Comparison of ENCODE assay signal across 31 mouse cellular contexts in the genomic region with DNA sequence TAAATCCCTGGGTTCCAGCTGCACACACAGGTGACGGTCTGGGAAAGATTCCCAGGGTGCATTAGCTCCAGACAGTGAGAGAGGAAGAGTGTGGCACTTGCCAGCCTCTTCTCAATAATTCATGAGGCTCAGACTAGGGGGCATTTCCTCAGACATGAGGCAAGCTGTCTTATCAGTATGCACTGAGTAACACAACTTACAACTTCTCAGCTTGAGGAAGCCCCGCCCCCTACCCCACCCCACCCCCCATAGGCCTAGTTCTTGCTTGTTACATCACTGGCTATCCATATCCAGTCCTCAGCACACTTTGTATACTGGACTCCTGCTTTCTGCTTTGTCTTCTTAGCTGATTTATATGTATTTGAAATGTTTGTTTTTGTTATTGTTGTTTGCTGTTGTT. TPM values are rescaled to one million over a fixed set of nuclear protein-coding genes. Genes with fewer than 3 reads are reported as not detected.
DNase-seq lines count a peak whose midpoint lies in the region; ATAC-seq and TF ChIP-seq lines count a peak whose summit lies in the region.
"Had no signal": no experiment of that assay in that cellular context is flagged by ENCODE, and none has a peak within 500 bp of the region (broad histone marks: within the 10 kb centered on the region; RNA-seq: fewer than 3 reads in every experiment).

No protein-coding gene starts in this region.

- DNase-seq in liver = peak; percentile 74
- no peak for DNase-seq in liver, postnatal 0 days
- no peak for DNase-seq in lung, postnatal 0 days (ENCODE audit: low spot score)
- DNase-seq: adrenal gland, adult 8-10 months; adrenal gland, postnatal 25 days; B cell, adult 2 months; cerebellum, adult 11-12 months; cerebellum, adult 8-10 months; cerebellum, postnatal 10 days; cerebellum, postnatal 36 days; embryo, embryonic 11 days; forebrain, postnatal 0 days; gastrocnemius, adult 2 months; gastrocnemius, postnatal 14 days; heart, adult 11 months; heart, postnatal 10 days; heart, postnatal 36 days had no signal

- H3K4me2 ChIP-seq in liver, postnatal 0 days (ENCODE audit: low read depth, low read length) = no peak overlapping the region
- peak overlapping the region; percentile 39 for H3K4me2 ChIP-seq in liver, embryonic 12.5 days
- no peak overlapping the region for H3K4me2 ChIP-seq in liver, embryonic 15.5 days
- no peak overlapping the region for H3K4me2 ChIP-seq in lung, postnatal 0 days (replicated peaks; ENCODE audit: low read depth, low read length)
- H3K4me2 ChIP-seq: embryonic facial prominence, embryonic 13.5 days; heart, embryonic 12.5 days; heart, embryonic 15.5 days; hindbrain, embryonic 13.5 days had no signal

- peaks cover 32% of the 10 kb centered on the region for H3K4me1 ChIP-seq in liver, postnatal 0 days (ENCODE audit: insufficient read depth)
- H3K4me1 ChIP-seq in liver, embryonic 12.5 days = peaks cover 56% of the 10 kb centered on the region
- H3K4me1 ChIP-seq in liver, embryonic 15.5 days (replicated peaks) = peaks cover 57% of the 10 kb centered on the region
- H3K4me1 ChIP-seq in lung, postnatal 0 days (ENCODE audit: insufficient read depth, low read depth, low read length) = 0 out of 2 replicates have a peak, but pooled peaks cover 4% of the 10 kb centered on the region

- no peak overlapping the region for H3K9ac ChIP-seq in liver, postnatal 0 days (replicated peaks)
- no peak overlapping the region for H3K9ac ChIP-seq in liver, embryonic 12.5 days
- H3K9ac ChIP-seq in liver, embryonic 15.5 days = no peak overlapping the region
- no peak overlapping the region for H3K9ac ChIP-seq in lung, postnatal 0 days (replicated peaks; ENCODE audit: low read depth)
- H3K9ac ChIP-seq: embryonic facial prominence, embryonic 13.5 days; forebrain, postnatal 0 days; heart, embryonic 12.5 days; heart, embryonic 15.5 days; hindbrain, embryonic 13.5 days had no signal

- H3K4me3 ChIP-seq in liver, postnatal 0 days (ENCODE audit: low read depth, low read length) = no peak overlapping the region
- H3K4me3 ChIP-seq in liver, embryonic 12.5 days = no peak overlapping the region
- H3K4me3 ChIP-seq in liver, embryonic 15.5 days (replicated peaks) = no peak overlapping the region
- H3K4me3 ChIP-seq in lung, postnatal 0 days (ENCODE audit: low read depth, low read length) = no peak overlapping the region
- H3K4me3 ChIP-seq: embryonic facial prominence, embryonic 10.5 days; embryonic facial prominence, embryonic 13.5 days; erythroblast, embryonic 14.5 days; gastrocnemius, adult 2 months; heart, embryonic 12.5 days; heart, embryonic 15.5 days; hindbrain, embryonic 10.5 days; hindbrain, embryonic 13.5 days had no signal

- H3K27me3 ChIP-seq in liver, postnatal 0 days (ENCODE audit: insufficient read depth, low read length) = no peaks in the 10 kb centered on the region
- H3K27me3 ChIP-seq in liver, embryonic 12.5 days (replicated peaks) = peaks cover 6% of the 10 kb centered on the region; the same call in 1 of the 2 replicates
- H3K27me3 ChIP-seq in liver, embryonic 15.5 days = no peaks in the 10 kb centered on the region
- no peaks in the 10 kb centered on the region for H3K27me3 ChIP-seq in lung, postnatal 0 days (replicated peaks; ENCODE audit: insufficient read depth, low read length)
- H3K27me3 ChIP-seq: embryonic facial prominence, embryonic 13.5 days; heart, embryonic 12.5 days; heart, embryonic 15.5 days; hindbrain, embryonic 13.5 days had no signal

- no peak for ATAC-seq in liver, postnatal 0 days
- ATAC-seq in liver, embryonic 12.5 days = peak; percentile 36
- ATAC-seq in liver, embryonic 15.5 days (ENCODE audit: insufficient read depth) = no peak
- ATAC-seq in inflammation-experienced regulatory T-cells, adult 6 months = no peak
- no peak for ATAC-seq in lung, postnatal 0 days
- ATAC-seq: activated CD4-positive, CD25-positive, alpha-beta regulatory T cell, adult 4 months; forebrain, embryonic 14.5 days; forebrain, postnatal 0 days; hindbrain, embryonic 16.5 days had no signal

- no peaks in the 10 kb centered on the region for H3K36me3 ChIP-seq in liver, postnatal 0 days (replicated peaks; ENCODE audit: insufficient read depth, low read length)
- H3K36me3 ChIP-seq in liver, embryonic 12.5 days = peaks cover 9% of the 10 kb centered on the region
- H3K36me3 ChIP-seq in liver, embryonic 15.5 days (replicated peaks) = peaks cover 8% of the 10 kb centered on the region; the same call in 1 of the 2 replicates
- no peaks in the 10 kb centered on the region for H3K36me3 ChIP-seq in lung, postnatal 0 days (ENCODE audit: insufficient read depth, low read length)
- H3K36me3 ChIP-seq: embryonic facial prominence, embryonic 10.5 days; hindbrain, embryonic 10.5 days; hindbrain, embryonic 13.5 days had no signal

- 45% methylated on average over 2 of the region's 2 CpGs for WGBS in liver, postnatal 0 days (ENCODE audit: insufficient replicate concordance)
- WGBS in liver, embryonic 12.5 days (ENCODE audit: insufficient replicate concordance) = 26% methylated on average over 2 of the region's 2 CpGs
- WGBS in liver, embryonic 15.5 days (ENCODE audit: insufficient replicate concordance) = 12% methylated on average over 2 of the region's 2 CpGs
- 46% methylated on average over 2 of the region's 2 CpGs for WGBS in lung, postnatal 0 days

- TF ChIP-seq CTCF in liver, postnatal 0 days (IDR thresholded peaks at IDR 0.05; ENCODE audit: low read depth) = no peak
- TF ChIP-seq CTCF in lung, postnatal 0 days (IDR thresholded peaks at IDR 0.05) = no peak

- no peak for TF ChIP-seq EP300 in liver, postnatal 0 days (IDR thresholded peaks at IDR 0.05; ENCODE audit: low read depth)
- TF ChIP-seq EP300 in lung, postnatal 0 days (IDR thresholded peaks at IDR 0.05) = no peak

- no peak overlapping the region for H3K27ac ChIP-seq in liver, postnatal 0 days (ENCODE audit: low read depth)
- 0 out of 2 replicates have a peak overlapping the region, but pooled peaks have one; percentile 21 for H3K27ac ChIP-seq in liver, embryonic 12.5 days
- H3K27ac ChIP-seq in liver, embryonic 15.5 days (replicated peaks) = peak overlapping the region; percentile 19; the same call in 1 of the 2 replicates
- no peak overlapping the region for H3K27ac ChIP-seq in lung, postnatal 0 days (ENCODE audit: low read length)
- H3K27ac ChIP-seq: embryonic facial prominence, embryonic 10.5 days; embryonic facial prominence, embryonic 13.5 days; gastrocnemius, adult 2 months; heart, embryonic 15.5 days; hindbrain, embryonic 10.5 days; hindbrain, embryonic 13.5 days had no signal

- no peaks in the 10 kb centered on the region for H3K9me3 ChIP-seq in liver, postnatal 0 days (ENCODE audit: low read length)
- H3K9me3 ChIP-seq in liver, embryonic 12.5 days (replicated peaks) = no peaks in the 10 kb centered on the region
- H3K9me3 ChIP-seq in liver, embryonic 15.5 days (replicated peaks) = no peaks in the 10 kb centered on the region
- no peaks in the 10 kb centered on the region for H3K9me3 ChIP-seq in lung, postnatal 0 days (ENCODE audit: low read length)
- H3K9me3 ChIP-seq: embryonic facial prominence, embryonic 10.5 days; embryonic facial prominence, embryonic 13.5 days; G1E; heart, embryonic 12.5 days; heart, embryonic 15.5 days; hindbrain, embryonic 10.5 days; hindbrain, embryonic 13.5 days had no signal

RNA-seq across cellular contexts. Expression of gene Dhrs4, which starts 2.9 kb away (rescaled TPM):
- 177 TPM in 2 replicates for polyA plus RNA-seq in liver, postnatal 0 days (2015; fragmentation: Nextera tagmentation; extraction: Ambion mirVana)
- 76.6 and 77.0 TPM in 2 replicates for polyA plus RNA-seq in liver, embryonic 12.5 days (2016; fragmentation: Nextera tagmentation; extraction: Ambion mirVana)
- polyA plus RNA-seq in liver, embryonic 15.5 days (2015; fragmentation: Nextera tagmentation; extraction: Ambion mirVana) = 77.8 and 86.8 TPM in 2 replicates
- 10 to 100 TPM; 37.3 to 38.7 (median 37.4) TPM for polyA plus RNA-seq in inflammation-experienced regulatory T-cells, adult 6 months (2017; shearing (Covaris generic))
- polyA plus RNA-seq in lung, postnatal 0 days (2015; fragmentation: Nextera tagmentation; extraction: Ambion mirVana) = 54.8 and 57.5 TPM in 2 replicates

RNA-seq across cellular contexts. Expression of gene Carmil3, which starts 14.8 kb away (rescaled TPM):
- 0.06 and 0.08 TPM in 2 replicates for polyA plus RNA-seq in liver, postnatal 0 days (2015; fragmentation: Nextera tagmentation; extraction: Ambion mirVana)
- 0.91 and 1.8 TPM in 2 replicates for polyA plus RNA-seq in liver, embryonic 12.5 days (2016; fragmentation: Nextera tagmentation; extraction: Ambion mirVana)
- polyA plus RNA-seq in liver, embryonic 15.5 days (2015; fragmentation: Nextera tagmentation; extraction: Ambion mirVana) = 0.28 and 0.41 TPM in 2 replicates
- not detected for polyA plus RNA-seq in inflammation-experienced regulatory T-cells, adult 6 months (2017; shearing (Covaris generic))
- polyA plus RNA-seq in lung, postnatal 0 days (2015; fragmentation: Nextera tagmentation; extraction: Ambion mirVana) = 0.23 and 0.42 TPM in 2 replicates
- polyA plus RNA-seq: activated CD4-positive, CD25-positive, alpha-beta regulatory T cell, adult 4 months; erythroblast, embryonic 14.5 days had no signal

RNA-seq across cellular contexts. Expression of gene Cpne6, which starts 34.6 kb away (rescaled TPM):
- polyA plus RNA-seq in liver, postnatal 0 days (2015; fragmentation: Nextera tagmentation; extraction: Ambion mirVana) = not detected in 2 replicates
- polyA plus RNA-seq in liver, embryonic 12.5 days (2016; fragmentation: Nextera tagmentation; extraction: Ambion mirVana) = 0.13 TPM in 1 of 2 replicates, not detected in the other
- not detected in 2 replicates for polyA plus RNA-seq in liver, embryonic 15.5 days (2015; fragmentation: Nextera tagmentation; extraction: Ambion mirVana)
- polyA plus RNA-seq in inflammation-experienced regulatory T-cells, adult 6 months (2017; shearing (Covaris generic)) = not detected
- not detected in 2 replicates for polyA plus RNA-seq in lung, postnatal 0 days (2015; fragmentation: Nextera tagmentation; extraction: Ambion mirVana)
- polyA plus RNA-seq: activated CD4-positive, CD25-positive, alpha-beta regulatory T cell, adult 4 months; erythroblast, embryonic 14.5 days had no signal

RNA-seq across cellular contexts. Expression of gene Nrl, which starts 49.1 kb away (rescaled TPM):
- not detected in 2 replicates for polyA plus RNA-seq in liver, postnatal 0 days (2015; fragmentation: Nextera tagmentation; extraction: Ambion mirVana)
- polyA plus RNA-seq in liver, embryonic 12.5 days (2016; fragmentation: Nextera tagmentation; extraction: Ambion mirVana) = not detected in 2 replicates
- polyA plus RNA-seq in liver, embryonic 15.5 days (2015; fragmentation: Nextera tagmentation; extraction: Ambion mirVana) = not detected in 2 replicates
- under 1 TPM in 1 of 3 experiments, not detected in 2; 0.08 TPM for polyA plus RNA-seq in inflammation-experienced regulatory T-cells, adult 6 months (2017; shearing (Covaris generic))
- not detected in 2 replicates for polyA plus RNA-seq in lung, postnatal 0 days (2015; fragmentation: Nextera tagmentation; extraction: Ambion mirVana)
- polyA plus RNA-seq: embryonic facial prominence, embryonic 10.5 days; embryonic facial prominence, embryonic 13.5 days; forebrain, embryonic 14.5 days; G1E; heart, embryonic 12.5 days; heart, embryonic 15.5 days; hindbrain, embryonic 10.5 days had no signal

Comparison
In these comparisons a context has a peak if more than half of its experiments do, and no peak if none do; other contexts are left out.
1. H3K27ac ChIP-seq: peak in liver, embryonic 12.5 days (single experiment) and liver, embryonic 15.5 days (single experiment); none in liver, postnatal 0 days (single experiment) and lung, postnatal 0 days (single experiment).